ENCODE assay signal across 19 mouse cellular contexts in genomic region chr16:71724898-71725297, GRCm38 (mm10).
DNase-seq lines count a peak whose midpoint lies in the region; ATAC-seq and TF ChIP-seq lines count a peak whose summit lies in the region.
"Had no signal": no experiment of that assay in that cellular context is flagged by ENCODE, and none has a peak within 500 bp of the region (broad histone marks: within the 10 kb centered on the region; RNA-seq: fewer than 3 reads in every experiment).

No protein-coding gene starts in this region.

- H3K27ac ChIP-seq in forebrain, embryonic 11.5 days (ENCODE audit: low read depth, low read length) = no peak overlapping the region
- no peak overlapping the region for H3K27ac ChIP-seq in forebrain, embryonic 16.5 days (ENCODE audit: low read length)
- no peak overlapping the region for H3K27ac ChIP-seq in forebrain, embryonic 14.5 days (ENCODE audit: low read depth, low read length)
- no peak overlapping the region for H3K27ac ChIP-seq in forebrain, postnatal 0 days (ENCODE audit: low read depth, low read length)
- no peak overlapping the region for H3K27ac ChIP-seq in midbrain, embryonic 13.5 days
- H3K27ac ChIP-seq in midbrain, embryonic 15.5 days = no peak overlapping the region
- H3K27ac ChIP-seq: heart, adult 2 months; heart, embryonic 10.5 days; heart, embryonic 13.5 days; hindbrain, embryonic 12.5 days; hindbrain, embryonic 15.5 days had no signal

- no peaks in the 10 kb centered on the region for H3K27me3 ChIP-seq in forebrain, embryonic 11.5 days (ENCODE audit: control insufficient read depth, insufficient read depth, low read length)
- H3K27me3 ChIP-seq in forebrain, embryonic 16.5 days (replicated peaks; ENCODE audit: control insufficient read depth, insufficient read depth, low read length) = no peaks in the 10 kb centered on the region
- no peaks in the 10 kb centered on the region for H3K27me3 ChIP-seq in forebrain, embryonic 14.5 days (replicated peaks; ENCODE audit: control insufficient read depth, insufficient read depth, low read length)
- H3K27me3 ChIP-seq in forebrain, postnatal 0 days (ENCODE audit: insufficient read depth, low read length) = no peaks in the 10 kb centered on the region
- peaks cover 3% of the 10 kb centered on the region; the same call in 1 of the 2 replicates for H3K27me3 ChIP-seq in midbrain, embryonic 13.5 days
- no peaks in the 10 kb centered on the region for H3K27me3 ChIP-seq in midbrain, embryonic 15.5 days (replicated peaks)
- H3K27me3 ChIP-seq: heart, embryonic 13.5 days; hindbrain, embryonic 12.5 days; hindbrain, embryonic 15.5 days had no signal

- H3K9me3 ChIP-seq in forebrain, embryonic 11.5 days (ENCODE audit: control insufficient read depth, low read length) = no peaks in the 10 kb centered on the region
- no peaks in the 10 kb centered on the region for H3K9me3 ChIP-seq in forebrain, embryonic 16.5 days (ENCODE audit: control insufficient read depth, low read length)
- no peaks in the 10 kb centered on the region for H3K9me3 ChIP-seq in forebrain, embryonic 14.5 days (replicated peaks; ENCODE audit: control insufficient read depth, low read length)
- H3K9me3 ChIP-seq in forebrain, postnatal 0 days (ENCODE audit: low read length) = no peaks in the 10 kb centered on the region
- H3K9me3 ChIP-seq in midbrain, embryonic 13.5 days = no peaks in the 10 kb centered on the region
- no peaks in the 10 kb centered on the region for H3K9me3 ChIP-seq in midbrain, embryonic 15.5 days
- H3K9me3 ChIP-seq: heart, embryonic 10.5 days; heart, embryonic 13.5 days; hindbrain, embryonic 12.5 days; hindbrain, embryonic 15.5 days had no signal

- no peaks in the 10 kb centered on the region for H3K4me1 ChIP-seq in forebrain, embryonic 11.5 days (replicated peaks; ENCODE audit: control insufficient read depth, insufficient read depth, low read length)
- H3K4me1 ChIP-seq in forebrain, embryonic 16.5 days (replicated peaks; ENCODE audit: control insufficient read depth, insufficient read depth, low read length) = no peaks in the 10 kb centered on the region
- H3K4me1 ChIP-seq in forebrain, embryonic 14.5 days (ENCODE audit: control insufficient read depth, insufficient read depth, low read length) = no peaks in the 10 kb centered on the region
- H3K4me1 ChIP-seq in forebrain, postnatal 0 days (ENCODE audit: insufficient read depth) = no peaks in the 10 kb centered on the region
- no peaks in the 10 kb centered on the region for H3K4me1 ChIP-seq in midbrain, embryonic 13.5 days (replicated peaks)
- H3K4me1 ChIP-seq in midbrain, embryonic 15.5 days = no peaks in the 10 kb centered on the region
- H3K4me1 ChIP-seq: heart, embryonic 10.5 days; heart, embryonic 13.5 days; hindbrain, embryonic 12.5 days; hindbrain, embryonic 15.5 days had no signal

- no peaks in the 10 kb centered on the region for H3K36me3 ChIP-seq in forebrain, embryonic 11.5 days (ENCODE audit: control insufficient read depth, insufficient read depth, low read length)
- no peaks in the 10 kb centered on the region for H3K36me3 ChIP-seq in forebrain, embryonic 16.5 days (ENCODE audit: control insufficient read depth, insufficient read depth)
- no peaks in the 10 kb centered on the region for H3K36me3 ChIP-seq in forebrain, embryonic 14.5 days (ENCODE audit: control insufficient read depth, insufficient read depth, low read length)
- H3K36me3 ChIP-seq in forebrain, postnatal 0 days (ENCODE audit: insufficient read depth) = no peaks in the 10 kb centered on the region
- no peaks in the 10 kb centered on the region for H3K36me3 ChIP-seq in midbrain, embryonic 13.5 days
- H3K36me3 ChIP-seq in midbrain, embryonic 15.5 days (replicated peaks) = no peaks in the 10 kb centered on the region
- H3K36me3 ChIP-seq: heart, embryonic 10.5 days; heart, embryonic 13.5 days; hindbrain, embryonic 12.5 days; hindbrain, embryonic 15.5 days had no signal

- TF ChIP-seq POLR2A in brain, embryonic 14.5 days (IDR thresholded peaks at IDR 0.05; ENCODE audit: borderline replicate concordance, extremely low read depth, insufficient read depth, insufficient read length, poor library complexity, severe bottlenecking) = no peak

- H3K9ac ChIP-seq in forebrain, embryonic 11.5 days (ENCODE audit: low read length) = no peak overlapping the region
- no peak overlapping the region for H3K9ac ChIP-seq in forebrain, embryonic 16.5 days (replicated peaks; ENCODE audit: low read depth, low read length)
- no peak overlapping the region for H3K9ac ChIP-seq in forebrain, embryonic 14.5 days (ENCODE audit: low read length)
- no peak overlapping the region for H3K9ac ChIP-seq in forebrain, postnatal 0 days
- H3K9ac ChIP-seq in midbrain, embryonic 13.5 days (replicated peaks) = no peak overlapping the region
- H3K9ac ChIP-seq in midbrain, embryonic 15.5 days = no peak overlapping the region
- H3K9ac ChIP-seq: heart, embryonic 13.5 days; hindbrain, embryonic 12.5 days; hindbrain, embryonic 15.5 days had no signal

- no peak overlapping the region for H3K4me2 ChIP-seq in forebrain, embryonic 11.5 days (ENCODE audit: low read depth, low read length, severe bottlenecking)
- H3K4me2 ChIP-seq in forebrain, embryonic 16.5 days (ENCODE audit: low read length) = no peak overlapping the region
- H3K4me2 ChIP-seq in forebrain, embryonic 14.5 days (ENCODE audit: low read length) = no peak overlapping the region
- H3K4me2 ChIP-seq in forebrain, postnatal 0 days (ENCODE audit: low read depth) = no peak overlapping the region
- no peak overlapping the region for H3K4me2 ChIP-seq in midbrain, embryonic 13.5 days (replicated peaks)
- no peak overlapping the region for H3K4me2 ChIP-seq in midbrain, embryonic 15.5 days
- H3K4me2 ChIP-seq: heart, embryonic 13.5 days; hindbrain, embryonic 12.5 days; hindbrain, embryonic 15.5 days had no signal

- ATAC-seq in forebrain, embryonic 11.5 days (replicated peaks; ENCODE audit: low FRiP score) = 0 out of 2 replicates have a peak, but pooled peaks have one; percentile 33
- ATAC-seq in forebrain, embryonic 16.5 days = no peak
- ATAC-seq in forebrain, embryonic 14.5 days = no peak
- ATAC-seq in forebrain, postnatal 0 days = no peak
- peak; percentile 72; the same call in 1 of the 2 replicates for ATAC-seq in midbrain, embryonic 13.5 days
- no peak for ATAC-seq in midbrain, embryonic 15.5 days (replicated peaks)
- ATAC-seq: activated CD4-positive, CD25-positive, alpha-beta regulatory T cell, adult 4 months had no signal

- no peak for TF ChIP-seq CTCF in forebrain, postnatal 0 days (IDR thresholded peaks at IDR 0.05; ENCODE audit: low read depth)
- TF ChIP-seq CTCF in brain, embryonic 14.5 days (IDR thresholded peaks at IDR 0.05; ENCODE audit: borderline replicate concordance, extremely low read depth, insufficient read depth, insufficient read length) = no peak

- WGBS in forebrain, embryonic 11.5 days = 86% methylated on average over 2 of the region's 2 CpGs
- WGBS in forebrain, embryonic 16.5 days = 75% methylated on average over 2 of the region's 2 CpGs
- WGBS in forebrain, embryonic 14.5 days = 83% methylated on average over 2 of the region's 2 CpGs
- WGBS in forebrain, postnatal 0 days = 73% methylated on average over 2 of the region's 2 CpGs
- WGBS in midbrain, embryonic 13.5 days = 54% methylated on average over 2 of the region's 2 CpGs
- WGBS in midbrain, embryonic 15.5 days = 44% methylated on average over 2 of the region's 2 CpGs

- no peak overlapping the region for H3K4me3 ChIP-seq in forebrain, embryonic 11.5 days (ENCODE audit: low read depth, low read length)
- H3K4me3 ChIP-seq in forebrain, embryonic 16.5 days (replicated peaks; ENCODE audit: low read length) = no peak overlapping the region
- H3K4me3 ChIP-seq in forebrain, embryonic 14.5 days (ENCODE audit: low read depth, low read length) = no peak overlapping the region
- H3K4me3 ChIP-seq in forebrain, postnatal 0 days (ENCODE audit: low read depth, low read length) = no peak overlapping the region
- no peak overlapping the region for H3K4me3 ChIP-seq in midbrain, embryonic 13.5 days (replicated peaks)
- H3K4me3 ChIP-seq in midbrain, embryonic 15.5 days = no peak overlapping the region
- H3K4me3 ChIP-seq: heart, adult 2 months; heart, embryonic 10.5 days; heart, embryonic 13.5 days; hindbrain, embryonic 12.5 days; hindbrain, embryonic 15.5 days had no signal

- no peak for DNase-seq in forebrain, embryonic 11.5 days (ENCODE audit: low spot score)
- DNase-seq in forebrain, embryonic 14.5 days (ENCODE audit: low spot score) = peak; percentile 13
- DNase-seq in forebrain, postnatal 0 days = no peak
- peak; percentile 67 for DNase-seq in brain, embryonic 14.5 days (ENCODE audit: low read depth)
- DNase-seq: adrenal gland, adult 8-10 months; adrenal gland, postnatal 25 days; cerebellum, adult 18-20 months; cerebellum, adult 9-10 months; cerebellum, postnatal 14 days; gastrocnemius, postnatal 25 days; heart, adult 2 months had no signal

Comparison
In these comparisons a context has a peak if more than half of its experiments do, and no peak if none do; other contexts are left out.
1. ATAC-seq: peak in forebrain, embryonic 11.5 days (single experiment) and midbrain, embryonic 13.5 days (single experiment); none in forebrain, embryonic 16.5 days (single experiment), forebrain, embryonic 14.5 days (single experiment), forebrain, postnatal 0 days (single experiment) and midbrain, embryonic 15.5 days (single experiment).
2. DNase-seq: peak in forebrain, embryonic 14.5 days (single experiment) and brain, embryonic 14.5 days (single experiment); none in forebrain, embryonic 11.5 days (single experiment) and forebrain, postnatal 0 days (single experiment).